Mouse (Mus musculus) embryonic facial prominence, embryonic 11.5 days (tissue): ENCODE data around the gene St6galnac5. TPM values are rescaled to one million over a fixed set of nuclear protein-coding genes. Genes with fewer than 3 reads are reported as not detected.

Source experiments
- ATAC-seq: fragments of 200-750 bp; cut with Nextera tagmentation; replicated peaks from 2 replicates; pipeline ENCODE4 v1.8.0; 2017; ENCODE audit warnings: low read depth; ENCODE audit not compliant: insufficient number of reproducible peaks, low FRiP score, low TSS enrichment
- DNase-seq: peaks from one replicate; pipeline ENCODE4 v3.0.0-alpha.2; 2015; ENCODE audit warnings: low spot score
- H3K27ac ChIP-seq: fragments of 300-500 bp; sonication (generic); replicated peaks from 2 replicates; pipeline ENCODE4 v1.5.1; 2014; ENCODE audit warnings: mild to moderate bottlenecking, low read depth, low read length, control low read depth
- H3K27me3 ChIP-seq: fragments of 300-500 bp; sonication (generic); 2 replicates; pipeline ENCODE4 v1.6.1; 2014; ENCODE audit warnings: mild to moderate bottlenecking, low read length, moderate library complexity, mixed read lengths; ENCODE audit not compliant: control insufficient read depth, insufficient read depth
- H3K36me3 ChIP-seq: fragments of 300-500 bp; sonication (generic); replicated peaks from 2 replicates; pipeline ENCODE4 v1.6.1; 2014; ENCODE audit warnings: low read depth, mild to moderate bottlenecking, low read length, moderate library complexity, mixed read lengths; ENCODE audit not compliant: control insufficient read depth, insufficient read depth
- H3K4me1 ChIP-seq: fragments of 300-500 bp; sonication (generic); 2 replicates; pipeline ENCODE4 v1.6.1; 2014; ENCODE audit warnings: low read length, mixed read lengths; ENCODE audit not compliant: control insufficient read depth, insufficient read depth
- H3K4me2 ChIP-seq: fragments of 300-500 bp; sonication (generic); 2 replicates; pipeline ENCODE4 v1.6.1; 2014; ENCODE audit warnings: low read depth, mild to moderate bottlenecking, control low read depth, low read length, moderate library complexity
- H3K4me3 ChIP-seq: fragments of 300-500 bp; sonication (generic); 2 replicates; pipeline ENCODE4 v1.5.1; 2014; ENCODE audit warnings: low read depth, low read length, control low read depth
- H3K9ac ChIP-seq: fragments of 300-500 bp; sonication (generic); replicated peaks from 2 replicates; pipeline ENCODE4 v1.6.1; 2014; ENCODE audit warnings: mild to moderate bottlenecking, control low read depth, low read length
- H3K9me3 ChIP-seq: fragments of 300-500 bp; sonication (generic); replicated peaks from 2 replicates; pipeline ENCODE4 v1.6.1; 2016; ENCODE audit warnings: mild to moderate bottlenecking, low read length, inconsistent platforms, mixed read lengths; ENCODE audit not compliant: control insufficient read depth
- WGBS: fragments of 180-500 bp; shearing (Covaris S2); extraction: QIAGEN DNeasy Blood & Tissue Kit; methylation state at CpG from one replicate; pipeline ENCODE4 v1.1.7; 2014; 5-methylcytosine and 5-hydroxymethylcytosine counted together
- polyA plus RNA-seq: library from polyadenylated mRNA; unstranded; fragments of >200 nt; fragmentation: Nextera tagmentation; extraction: Ambion mirVana; gene quantifications from 2 replicates; pipeline ENCODE4 v1.2.1, GENCODE M21; 2014

The St6galnac5 gene
- polyA plus RNA-seq, 1 experiment from 2014 or later = 1.3 TPM

DNA sequence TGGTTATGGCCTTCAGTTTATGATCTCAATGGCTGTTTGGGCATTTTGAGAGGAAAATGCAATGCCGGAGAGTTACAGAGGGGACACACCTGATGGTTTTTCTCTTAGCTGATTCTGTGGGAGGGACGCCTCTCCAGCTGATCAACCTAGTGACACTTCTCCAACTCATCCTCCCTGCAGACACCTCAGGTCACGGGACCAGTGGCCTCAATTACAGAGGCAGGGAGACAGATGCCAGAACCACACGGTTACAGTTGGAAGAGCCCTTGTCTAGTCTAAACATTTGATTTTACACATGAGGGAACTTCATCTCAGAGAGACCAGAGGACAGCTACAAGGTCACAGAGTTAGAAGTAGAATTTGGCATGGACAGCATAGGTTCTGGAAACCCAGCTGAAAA, 70.5 kb downstream of the St6galnac5 start:
- WGBS = 83% methylated on average over 4 of the region's 4 CpGs
- Histone ChIP-seq H3K4me1 (no peaks in the 10 kb centered on the region), H3K4me2 (no peak overlapping the region), H3K27me3 (no peaks in the 10 kb centered on the region), H3K4me3 (no peak overlapping the region), H3K27ac (no peak overlapping the region), H3K36me3 (no peaks in the 10 kb centered on the region), H3K9me3 (no peaks in the 10 kb centered on the region), H3K9ac (no peak overlapping the region)
- ATAC-seq (no peak), DNase-seq (no peak)

DNA sequence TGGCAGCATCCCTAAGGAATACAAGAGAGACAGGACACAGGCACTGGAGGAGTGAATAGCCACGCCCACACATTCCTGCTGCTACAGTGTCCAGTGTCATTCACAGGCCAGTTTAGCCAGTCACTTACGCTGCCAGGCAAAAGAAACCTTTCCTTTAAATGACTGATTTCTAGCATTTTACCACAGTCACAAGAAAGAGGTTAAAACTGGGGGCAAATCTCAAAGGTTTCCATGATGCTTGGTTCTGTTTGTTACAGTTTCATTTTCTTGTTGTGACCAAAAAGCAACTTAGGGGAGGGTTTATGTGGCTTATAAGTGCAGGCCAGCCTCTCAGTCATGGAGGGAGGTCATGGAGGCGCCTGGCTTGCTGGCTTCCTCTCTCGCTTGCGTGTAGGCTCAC, 74.4 kb downstream of the St6galnac5 start:
- no peak for ATAC-seq

DNA sequence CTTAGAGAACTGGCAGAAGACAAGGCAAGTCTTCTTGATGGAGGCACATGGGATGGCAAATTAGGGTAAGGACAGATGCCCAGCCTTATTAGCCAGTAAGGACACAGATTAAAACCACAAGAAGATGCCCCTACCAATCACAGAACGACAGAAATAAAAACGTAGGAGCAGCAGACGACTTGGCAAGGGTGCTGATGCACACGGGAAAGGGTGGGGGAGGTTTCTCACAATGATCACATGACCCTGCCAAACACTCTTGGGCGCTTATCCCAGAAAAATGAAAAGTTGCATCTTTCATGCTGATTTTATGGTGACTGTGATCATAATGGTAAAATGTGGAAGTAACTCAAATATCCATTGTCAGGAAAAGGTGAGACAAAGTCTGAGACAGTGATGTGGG, 75.0 kb downstream of the St6galnac5 start:
- no peaks in the 10 kb centered on the region for H3K9me3 ChIP-seq
- no peak overlapping the region for H3K4me3 ChIP-seq
- DNase-seq (no peak), ATAC-seq (no peak)
- WGBS = 80% methylated on average over 5 of the region's 5 CpGs
- no peaks in the 10 kb centered on the region for H3K4me1 ChIP-seq
- H3K27me3 ChIP-seq = no peaks in the 10 kb centered on the region
- no peak overlapping the region for H3K9ac ChIP-seq
- H3K4me2 ChIP-seq = no peak overlapping the region
- H3K36me3 ChIP-seq = no peaks in the 10 kb centered on the region
- H3K27ac ChIP-seq = no peak overlapping the region

More for the DNA sequence above, 74.4 kb downstream of the St6galnac5 start:
- Histone ChIP-seq H3K9ac (no peak overlapping the region), H3K9me3 (no peaks in the 10 kb centered on the region), H3K36me3 (no peaks in the 10 kb centered on the region), H3K4me1 (no peaks in the 10 kb centered on the region), H3K27ac (no peak overlapping the region), H3K4me2 (no peak overlapping the region), H3K27me3 (no peaks in the 10 kb centered on the region), H3K4me3 (no peak overlapping the region)
- 76% methylated on average over 5 of the region's 5 CpGs for WGBS
- no peak for DNase-seq

DNA sequence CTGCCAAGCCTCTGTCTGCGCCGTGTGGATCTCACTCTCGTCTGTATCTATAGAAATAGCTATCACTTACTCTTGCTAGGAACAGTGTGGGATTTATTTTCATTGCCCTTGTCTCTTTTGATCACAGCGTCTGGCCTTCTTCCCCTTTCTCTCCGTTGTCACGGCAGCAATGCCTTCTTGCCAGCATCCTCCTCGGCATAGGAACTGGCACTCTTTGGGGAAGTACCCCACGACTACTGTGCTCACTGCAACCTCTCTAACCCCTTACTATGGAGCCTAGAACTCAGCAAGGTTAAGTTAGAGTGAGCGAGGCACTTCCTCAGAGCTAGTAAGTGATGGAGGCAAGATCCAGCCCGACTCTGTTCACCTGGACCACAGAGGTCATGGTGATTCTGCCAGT, 76.2 kb downstream of the St6galnac5 start:
- H3K9ac ChIP-seq = no peak overlapping the region
- no peak overlapping the region for H3K4me2 ChIP-seq
- H3K27ac ChIP-seq = no peak overlapping the region
- H3K4me3 ChIP-seq = no peak overlapping the region
- WGBS = 80% methylated on average over 10 of the region's 10 CpGs
- no peaks in the 10 kb centered on the region for H3K27me3 ChIP-seq
- DNase-seq (no peak), ATAC-seq (no peak)
- no peaks in the 10 kb centered on the region for H3K9me3 ChIP-seq
- no peaks in the 10 kb centered on the region for H3K4me1 ChIP-seq
- no peaks in the 10 kb centered on the region for H3K36me3 ChIP-seq

DNA sequence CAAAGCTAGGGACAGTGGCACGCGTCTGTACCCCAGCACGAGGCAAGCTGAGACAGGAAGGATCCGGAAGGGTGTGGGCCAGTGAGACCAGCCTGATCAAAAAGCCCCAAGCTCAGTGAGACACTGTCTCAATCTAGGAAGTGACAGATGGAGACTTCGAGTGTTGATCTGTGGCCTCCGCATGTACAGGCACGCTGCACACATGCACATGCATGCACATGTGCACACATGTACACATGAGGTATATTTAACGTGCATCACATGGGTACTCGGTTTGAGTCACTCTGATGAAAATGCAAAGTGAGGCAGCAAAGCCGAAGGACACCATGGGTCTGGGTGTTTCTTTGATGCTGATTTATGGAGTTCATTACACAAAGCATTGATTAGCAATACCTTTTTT, 77.0 kb downstream of the St6galnac5 start:
- Histone ChIP-seq H3K27me3 (no peaks in the 10 kb centered on the region), H3K4me3 (no peak overlapping the region), H3K9ac (no peak overlapping the region), H3K4me2 (no peak overlapping the region), H3K27ac (no peak overlapping the region), H3K4me1 (no peaks in the 10 kb centered on the region), H3K9me3 (no peaks in the 10 kb centered on the region), H3K36me3 (no peaks in the 10 kb centered on the region)
- DNase-seq (no peak), ATAC-seq (no peak)
- WGBS = 95% methylated on average over 10 of the region's 10 CpGs

DNA sequence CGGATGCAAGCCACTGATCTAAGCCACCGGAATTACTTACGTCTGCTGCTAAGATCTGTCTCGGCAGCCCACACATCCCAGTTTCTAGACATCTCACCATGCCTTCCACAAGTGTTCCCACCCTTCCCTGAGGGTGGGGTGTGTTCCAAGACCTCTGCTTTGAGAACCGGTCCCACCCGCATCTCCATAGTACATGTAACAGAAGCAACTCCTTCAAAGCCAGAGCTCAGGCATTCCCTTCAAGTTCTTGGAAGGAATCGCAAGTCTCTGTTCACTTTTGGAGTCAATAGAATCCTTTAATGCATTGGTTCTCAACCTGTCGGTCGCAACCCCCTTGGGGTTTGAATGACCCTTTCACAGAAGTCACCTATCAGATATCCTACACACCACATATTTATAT, 83.1 kb downstream of the St6galnac5 start:
- Histone ChIP-seq H3K9me3 (no peaks in the 10 kb centered on the region), H3K4me1 (no peaks in the 10 kb centered on the region), H3K4me2 (no peak overlapping the region), H3K9ac (no peak overlapping the region), H3K27ac (no peak overlapping the region), H3K27me3 (no peaks in the 10 kb centered on the region), H3K4me3 (no peak overlapping the region), H3K36me3 (no peaks in the 10 kb centered on the region)
- WGBS = 90% methylated on average over 9 of the region's 9 CpGs
- no peak for ATAC-seq
- no peak for DNase-seq

DNA sequence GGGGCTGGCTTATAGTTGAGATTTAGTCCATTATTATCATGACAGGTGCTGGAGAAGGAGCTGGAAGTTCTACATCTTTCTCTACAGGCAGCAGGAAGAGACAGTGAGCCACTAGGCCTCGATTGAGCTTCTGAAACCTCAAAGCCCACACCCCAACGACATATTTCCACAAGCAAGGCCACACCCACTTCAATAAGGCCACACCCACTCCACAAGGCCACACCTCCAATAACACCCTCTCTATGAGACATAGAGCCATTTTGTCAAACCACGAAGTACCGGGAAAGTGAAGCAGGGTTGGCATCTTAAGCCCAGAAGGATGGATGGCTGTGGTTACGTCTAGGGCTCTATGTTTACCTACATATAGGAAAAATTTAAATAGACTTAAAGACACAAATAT, 84.8 kb downstream of the St6galnac5 start:
- ATAC-seq (no peak), DNase-seq (no peak)
- H3K36me3 ChIP-seq = no peaks in the 10 kb centered on the region
- no peaks in the 10 kb centered on the region for H3K9me3 ChIP-seq
- H3K9ac ChIP-seq = no peak overlapping the region
- no peak overlapping the region for H3K4me2 ChIP-seq
- H3K4me3 ChIP-seq = no peak overlapping the region
- no peak overlapping the region for H3K27ac ChIP-seq
- H3K4me1 ChIP-seq = no peaks in the 10 kb centered on the region
- H3K27me3 ChIP-seq = no peaks in the 10 kb centered on the region
- 84% methylated on average over 5 of the region's 5 CpGs for WGBS

DNA sequence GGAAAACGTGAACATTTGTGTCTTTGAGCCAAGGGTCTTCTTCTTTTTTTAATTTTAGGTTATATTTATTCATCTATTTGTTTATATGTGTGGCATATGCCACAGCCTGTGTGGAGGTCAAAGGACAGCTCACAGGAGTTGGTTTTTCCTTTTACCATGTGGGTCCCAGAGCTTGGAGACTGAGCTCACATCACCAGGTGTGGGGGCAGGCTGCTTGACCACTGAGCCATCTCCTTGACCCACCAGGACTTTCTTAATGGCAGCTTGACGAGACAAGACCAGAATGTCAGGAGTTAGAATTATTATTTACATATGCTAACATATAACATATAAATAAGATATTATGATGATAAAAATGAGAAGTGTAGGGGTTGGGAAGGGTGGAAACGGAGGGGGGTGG, 85.9 kb downstream of the St6galnac5 start:
- no peak for ATAC-seq
- H3K27ac ChIP-seq = no peak overlapping the region
- no peaks in the 10 kb centered on the region for H3K9me3 ChIP-seq
- no peaks in the 10 kb centered on the region for H3K4me1 ChIP-seq
- no peak for DNase-seq
- H3K4me3 ChIP-seq = no peak overlapping the region
- H3K9ac ChIP-seq = no peak overlapping the region
- 74% methylated on average over 3 of the region's 3 CpGs for WGBS
- H3K4me2 ChIP-seq = no peak overlapping the region
- no peaks in the 10 kb centered on the region for H3K27me3 ChIP-seq
- H3K36me3 ChIP-seq = no peaks in the 10 kb centered on the region
